Mouse (Mus musculus) cerebral cortex, adult 2 months (tissue): ENCODE measurements around the gene Myom3.

Source experiments
- WGBS: fragments of 180-500 bp; shearing (Covaris S2); methylation state at CpG from one replicate; pipeline ENCODE4 v1.1.7; 2018; 5-methylcytosine and 5-hydroxymethylcytosine counted together

Gene Myom3

DNA sequence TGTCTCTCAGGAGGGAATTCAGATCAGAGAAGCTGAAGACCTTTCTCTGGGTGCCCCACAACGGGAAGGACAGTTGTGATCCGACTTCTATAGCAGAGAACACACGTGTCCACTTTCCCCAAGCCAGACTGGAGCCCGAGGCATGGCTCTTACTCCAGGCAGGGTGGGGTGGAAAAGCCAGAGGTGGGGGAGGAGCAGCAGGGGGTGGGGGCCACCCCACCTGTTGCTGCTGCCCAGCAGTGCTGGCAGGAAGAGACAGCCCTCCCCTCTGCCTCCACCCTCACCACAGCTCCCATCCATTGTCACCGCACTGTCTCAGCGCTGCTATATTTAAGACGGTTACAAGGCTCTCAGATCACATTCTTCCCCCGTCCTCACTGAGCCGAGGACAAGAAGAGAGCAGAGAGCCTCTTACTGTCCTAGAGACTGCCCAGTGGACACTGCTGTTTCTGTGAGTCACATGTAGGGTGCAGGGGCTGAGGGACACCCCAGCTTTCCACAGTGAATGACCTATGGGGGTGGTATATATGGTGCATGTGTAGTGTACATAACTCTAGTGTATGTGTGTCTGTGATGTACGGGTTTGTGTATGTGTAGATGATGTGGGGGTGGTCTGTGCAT lies at the start of gene Myom3:
Gene Myom3, plus strand, starts transcription at position 360 of the 621 bp plus-strand sequence.
- 52% methylated on average over 10 of the region's 10 CpGs for WGBS

DNA sequence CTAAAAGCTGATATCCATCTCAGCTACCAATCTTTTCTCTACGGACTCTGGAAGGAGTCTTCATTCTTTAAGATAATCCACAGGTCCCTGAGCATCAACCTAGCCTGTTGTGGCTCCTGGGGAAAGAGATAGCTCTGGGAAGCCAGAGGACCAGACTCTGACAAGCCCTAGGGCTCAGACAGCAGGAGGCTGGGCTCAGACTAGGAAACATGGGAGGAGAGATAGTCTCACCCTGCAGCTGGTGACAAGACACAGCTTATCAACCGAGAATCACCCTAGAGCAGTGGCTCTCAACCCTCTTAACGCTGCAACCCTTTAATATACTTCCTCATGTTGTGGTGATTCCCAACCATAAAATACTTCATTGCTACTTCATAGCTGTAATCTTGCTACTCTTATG lies 49.1 kb upstream of the Myom3 start:
- WGBS, result 89% methylated on average over 3 of the region's 3 CpGs

DNA sequence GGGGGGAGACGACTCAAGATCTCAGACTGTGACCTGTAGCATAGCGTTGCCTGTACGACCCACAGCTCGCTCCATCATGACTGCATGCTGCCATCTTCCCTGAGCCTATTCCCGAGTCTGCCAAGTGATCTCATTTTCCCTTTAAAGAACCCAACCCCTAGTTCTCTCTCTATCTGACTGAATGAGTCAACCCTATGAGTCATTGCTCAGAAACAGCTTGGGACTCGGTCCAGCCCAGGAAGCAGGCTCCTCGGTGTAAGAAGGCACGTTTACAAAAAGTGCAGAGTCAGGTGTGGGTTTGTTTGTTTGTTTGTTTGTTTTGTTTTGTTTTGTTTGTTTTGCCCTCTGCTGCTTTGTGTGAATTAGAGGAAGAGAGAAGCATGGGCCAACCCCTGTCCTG lies 44.7 kb upstream of the Myom3 start:
- WGBS, result 45% methylated on average over 8 of the region's 8 CpGs

GRCm38 (mm10) chr4:135716438-135716837 lies 43.1 kb upstream of the Myom3 start:
- WGBS, result 96% methylated on average over 11 of the region's 11 CpGs

DNA sequence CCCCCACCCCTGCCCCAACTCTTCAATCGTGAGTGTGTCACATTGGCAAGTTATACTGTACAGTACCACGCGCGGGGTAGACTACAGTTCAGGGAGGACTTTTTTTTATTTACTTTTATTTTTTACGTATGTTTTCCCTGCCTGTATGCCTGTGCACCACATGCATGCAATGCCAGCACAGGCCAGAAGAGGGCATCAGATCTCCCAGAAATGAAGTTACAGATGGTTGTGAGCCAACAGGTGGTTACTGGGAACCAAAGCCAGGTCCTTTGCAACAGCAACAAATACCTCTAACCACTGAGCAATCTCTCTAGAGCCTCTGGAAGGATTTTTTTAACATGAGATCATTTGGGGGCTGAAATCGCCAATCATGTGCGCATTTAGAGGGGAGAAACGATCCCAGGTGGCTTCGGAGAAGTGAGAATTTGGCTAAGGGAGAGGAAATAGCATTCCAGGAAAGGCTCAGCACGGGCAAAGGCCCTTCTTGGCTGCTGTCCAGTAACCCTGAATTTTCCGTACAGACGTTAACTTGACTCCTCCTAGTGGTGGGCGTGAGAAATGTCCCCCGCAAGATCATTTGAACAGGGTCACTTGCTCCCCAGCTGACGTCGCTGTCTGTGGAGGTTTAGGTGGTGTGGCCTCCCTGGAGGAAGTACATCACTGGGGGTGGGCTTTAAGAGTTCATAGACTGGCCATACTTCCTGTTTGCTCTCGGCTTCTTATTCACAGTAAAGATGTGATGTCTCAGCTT lies 36.8 kb upstream of the Myom3 start:
- 67% methylated on average over 17 of the region's 17 CpGs for WGBS

DNA sequence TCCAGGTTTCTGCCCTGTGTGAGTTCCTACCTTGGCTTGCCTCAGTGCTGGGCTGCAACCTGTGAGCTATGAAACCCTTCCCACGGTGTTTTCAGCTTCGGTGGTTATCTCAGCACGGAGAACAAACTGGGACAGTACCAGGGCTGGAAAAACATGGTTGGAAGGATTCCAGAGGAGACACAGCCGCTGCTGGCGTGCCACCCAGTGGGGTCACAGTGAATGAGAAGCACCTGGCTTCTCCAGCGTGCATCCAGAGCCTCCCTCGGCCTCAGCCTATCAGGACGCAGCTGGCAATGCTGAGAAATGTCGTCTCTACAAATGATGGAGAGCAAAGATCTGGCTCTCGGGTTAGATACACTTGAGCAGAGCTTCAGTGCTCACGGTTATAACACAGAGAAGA lies 33.1 kb upstream of the Myom3 start:
- WGBS, result 70% methylated on average over 11 of the region's 11 CpGs

DNA sequence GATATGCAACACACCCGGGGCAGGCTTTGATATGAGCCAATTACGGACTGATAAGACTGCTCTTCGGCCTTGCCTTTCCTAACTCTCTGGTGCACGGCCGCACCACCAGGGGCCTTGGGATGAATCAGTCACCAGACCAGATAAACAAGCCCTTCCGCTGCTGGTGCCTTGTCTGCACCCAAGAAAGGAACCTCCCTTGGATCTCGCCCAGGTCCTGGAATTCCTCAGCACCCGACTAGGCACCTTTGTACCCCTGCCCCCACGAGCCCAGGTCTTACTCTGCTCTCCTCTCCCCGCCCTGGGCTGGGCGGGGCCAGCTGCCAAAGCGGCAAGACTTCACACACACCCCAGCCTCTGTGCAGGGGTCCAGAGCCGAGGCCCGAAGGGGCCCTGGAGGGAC lies 31.7 kb upstream of the Myom3 start, which contains the start of gene Il22ra1:
Gene Il22ra1, plus strand, starts transcription at position 356 of the 400 bp plus-strand sequence.
- 65% methylated on average over 14 of the region's 14 CpGs for WGBS

- 57% methylated on average over 9 of the region's 9 CpGs for WGBS
These were observed 29.3 kb upstream of the Myom3 start for GRCm38 (mm10) chr4:135730204-135730603.

GRCm38 (mm10) chr4:135730951-135731350 lies 28.6 kb upstream of the Myom3 start:
- WGBS, result 75% methylated on average over 8 of the region's 8 CpGs

GRCm38 (mm10) chr4:135733901-135734300 lies 25.6 kb upstream of the Myom3 start:
- WGBS, result 78% methylated on average over 14 of the region's 14 CpGs

- WGBS, result 93% methylated on average over 3 of the region's 3 CpGs
These were observed 22.6 kb upstream of the Myom3 start for GRCm38 (mm10) chr4:135736903-135737302.

- WGBS, result 81% methylated on average over 5 of the region's 5 CpGs
These were observed 21.3 kb upstream of the Myom3 start for GRCm38 (mm10) chr4:135738237-135738636.

- WGBS, result 92% methylated on average over 7 of the region's 7 CpGs
These were observed 20.4 kb upstream of the Myom3 start for GRCm38 (mm10) chr4:135739148-135739547.

DNA sequence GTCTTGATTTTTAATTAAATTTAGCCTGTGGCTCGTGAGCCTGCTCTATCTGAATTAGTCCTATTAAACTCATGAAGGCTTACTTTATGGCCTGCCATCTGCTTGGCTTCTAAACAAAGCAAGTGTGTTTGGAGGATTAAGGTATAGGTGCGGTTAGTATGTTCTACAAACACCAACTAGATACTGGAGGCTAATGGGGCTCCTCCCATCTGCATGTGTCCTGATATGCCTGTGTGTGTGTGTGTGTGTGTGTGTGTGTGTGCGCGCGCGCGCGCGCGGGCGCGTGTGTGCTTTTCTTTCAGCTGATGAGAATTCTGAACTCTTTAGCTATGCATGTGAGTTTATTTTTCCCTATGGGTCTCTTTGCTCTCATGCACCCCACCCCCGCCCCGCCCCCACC lies 19.8 kb upstream of the Myom3 start:
- WGBS, result 93% methylated on average over 14 of the region's 14 CpGs

DNA sequence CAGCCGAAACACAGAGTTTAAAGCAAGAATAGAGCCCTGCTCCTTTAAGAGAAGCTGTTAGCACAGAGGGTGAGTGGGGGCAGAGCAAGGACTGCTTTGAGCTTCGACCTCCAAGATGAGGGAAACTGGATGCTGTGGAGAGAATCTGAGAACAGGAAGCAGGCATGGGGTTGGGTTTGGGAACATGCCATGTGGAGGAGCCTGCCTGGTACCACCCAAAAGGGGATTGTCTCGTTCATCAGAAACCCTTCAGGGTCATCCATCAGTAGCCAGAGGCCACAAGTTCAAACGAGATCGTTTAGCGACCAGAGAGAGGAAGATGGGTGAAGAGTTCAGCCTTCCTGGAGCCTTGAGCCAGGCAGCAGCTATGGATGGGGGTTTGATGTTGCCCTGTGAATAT lies 16.0 kb upstream of the Myom3 start:
- 51% methylated on average over 6 of the region's 6 CpGs for WGBS

DNA sequence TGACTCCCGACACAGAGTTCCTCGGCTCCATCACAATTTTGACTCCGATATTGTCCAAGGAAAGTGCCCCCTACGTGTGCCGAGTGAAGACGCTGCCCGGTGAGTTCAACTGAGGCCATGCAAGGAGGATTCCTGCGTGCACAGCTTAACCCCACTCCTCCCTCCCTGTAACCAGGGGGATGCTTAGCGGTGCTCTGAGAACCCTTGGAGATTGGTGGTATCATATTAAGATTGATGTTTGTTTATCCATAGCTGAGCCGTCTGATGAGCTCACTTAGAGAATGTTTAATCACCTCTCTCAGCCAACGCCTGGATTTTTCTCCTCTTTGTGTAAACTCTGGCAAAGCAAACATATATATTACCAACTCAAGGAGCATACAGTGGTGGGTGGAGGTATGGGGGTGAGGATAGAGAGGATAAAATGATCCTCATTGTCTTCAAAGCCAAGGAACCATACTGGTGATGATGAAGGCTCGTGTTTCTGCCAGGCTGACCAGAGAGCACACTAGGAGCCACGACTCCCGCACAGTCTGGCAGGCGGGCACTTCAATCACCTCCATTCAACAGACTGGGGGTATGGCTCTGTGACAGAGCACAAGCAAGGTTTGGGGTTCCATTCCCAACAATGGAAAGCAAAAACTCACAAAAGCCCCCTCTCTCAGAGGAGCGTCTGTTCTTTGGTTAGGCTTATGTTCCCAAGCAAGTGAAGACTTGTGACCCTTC lies 14.6 kb upstream of the Myom3 start:
- WGBS, result 59% methylated on average over 16 of the region's 16 CpGs

DNA sequence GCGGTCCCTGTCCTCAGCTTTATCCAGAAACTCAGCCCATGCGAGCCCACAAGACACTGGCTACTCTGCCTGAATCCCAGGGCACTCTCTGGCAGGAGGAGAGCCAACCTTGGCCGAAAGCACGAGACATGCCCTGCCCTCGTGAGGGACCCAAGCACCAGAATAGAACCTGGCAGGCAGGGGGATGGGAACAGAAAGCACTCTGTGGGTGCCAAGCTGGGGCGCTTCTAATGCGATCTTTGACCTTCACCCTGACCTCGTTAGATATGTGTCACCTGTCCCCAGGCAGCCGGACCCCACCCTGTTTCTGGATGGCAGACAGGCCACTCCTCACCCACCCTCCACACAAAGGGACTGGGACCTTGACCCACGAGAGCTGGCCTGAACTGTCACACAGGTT lies 13.9 kb upstream of the Myom3 start:
- WGBS, result 80% methylated on average over 10 of the region's 10 CpGs

DNA sequence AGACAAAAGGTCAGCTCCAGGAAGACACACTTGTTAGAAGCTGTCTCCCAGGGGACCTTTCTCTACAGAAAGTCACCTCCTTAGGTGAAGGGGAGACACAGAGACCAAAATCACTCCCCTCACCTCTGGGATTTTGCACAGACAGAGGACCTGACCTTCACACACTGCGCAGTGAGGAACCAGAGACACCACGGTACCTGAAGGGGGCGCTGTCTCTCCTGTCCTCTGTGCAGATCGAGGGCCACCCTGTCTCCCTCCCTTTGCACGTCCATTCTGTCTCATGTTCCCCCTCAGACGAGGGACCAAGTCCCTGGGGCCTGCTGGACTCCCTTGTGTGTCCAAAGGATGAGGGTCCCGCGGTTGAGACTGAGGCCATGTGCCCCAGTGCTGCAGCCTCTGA lies 8.6 kb upstream of the Myom3 start:
- 83% methylated on average over 8 of the region's 8 CpGs for WGBS

DNA sequence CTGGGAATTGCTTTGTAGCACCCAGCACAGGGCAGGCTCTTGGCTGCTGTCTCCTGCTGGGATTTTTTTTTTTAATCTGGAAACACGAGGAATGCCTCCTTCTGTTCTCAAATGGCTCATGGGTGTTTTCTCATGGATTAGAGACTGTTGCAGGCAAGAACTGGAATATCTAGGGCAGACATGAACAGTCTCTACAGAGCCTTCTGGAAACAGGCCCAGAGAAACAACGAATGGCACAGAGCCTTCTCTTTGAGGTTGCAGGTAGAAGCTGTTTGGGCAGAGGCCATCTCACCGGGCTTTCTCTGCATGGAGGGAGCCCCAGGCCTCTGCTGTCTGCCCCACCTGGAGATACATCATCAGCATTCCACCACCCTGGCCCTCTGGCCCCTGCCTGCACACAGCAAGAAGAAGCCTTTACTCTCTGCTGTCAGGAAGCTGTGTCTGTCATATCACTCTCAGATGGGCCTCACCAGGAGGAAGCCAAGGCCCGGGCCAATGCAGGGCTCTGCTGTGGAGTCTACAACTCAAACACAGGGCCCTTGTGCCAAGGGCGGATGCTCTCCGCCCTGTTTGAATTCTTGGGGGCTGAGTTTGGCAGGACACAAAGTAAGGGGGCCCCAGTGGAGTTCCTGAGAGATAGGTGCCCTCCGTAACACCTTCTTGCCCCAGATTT lies 7.3 kb upstream of the Myom3 start:
- 73% methylated on average over 7 of the region's 7 CpGs for WGBS

DNA sequence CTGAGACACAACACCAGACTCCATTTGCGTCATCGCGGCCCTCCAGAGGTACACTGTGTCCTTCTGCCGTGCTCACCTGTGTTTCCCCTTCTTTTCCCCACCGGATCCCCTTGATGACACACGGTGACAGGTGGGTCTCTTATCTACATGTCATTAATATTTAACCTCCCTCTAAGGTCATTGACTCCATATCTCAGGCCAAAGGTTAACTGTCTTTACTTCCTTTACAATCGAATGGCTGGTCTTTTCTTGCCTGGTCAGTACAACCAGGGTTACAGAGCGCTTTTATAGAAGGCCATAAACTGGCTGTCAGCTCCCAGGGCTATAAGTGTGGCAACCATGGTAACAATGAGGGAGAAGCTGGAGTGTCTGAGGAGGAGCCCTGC lies 6.7 kb upstream of the Myom3 start:
- 92% methylated on average over 8 of the region's 8 CpGs for WGBS

- WGBS, result 32% methylated on average over 4 of the region's 4 CpGs
These were observed 1.2 kb upstream of the Myom3 start for GRCm38 (mm10) chr4:135758331-135758730.

GRCm38 (mm10) chr4:135758825-135759224 lies 690 bp upstream of the Myom3 start:
- 54% methylated on average over 6 of the region's 6 CpGs for WGBS
